Mouse (Mus musculus) neural tube, embryonic 13.5 days (tissue): Measurements from ENCODE around the gene Fam71d. TPM values are rescaled to one million over a fixed set of nuclear protein-coding genes. Genes with fewer than 3 reads are reported as not detected.
A peak's percentile ranks its signal among the peaks of the same experiment; 100 is the strongest.

Experiments used
- ATAC-seq: fragments of 200-750 bp; cut with Nextera tagmentation; 2 replicates; pipeline ENCODE4 v1.8.0; 2017; ENCODE audit warnings: low read depth, mild to moderate bottlenecking, moderate TSS enrichment, moderate library complexity
- H3K27ac ChIP-seq: fragments of 300-500 bp; sonication (generic); replicated peaks from 2 replicates; pipeline ENCODE4 v1.5.1; 2015; ENCODE audit warnings: moderate library complexity, mild to moderate bottlenecking, inconsistent platforms
- H3K27me3 ChIP-seq: fragments of 300-500 bp; sonication (generic); 2 replicates; pipeline ENCODE4 v1.6.1; 2015; ENCODE audit warnings: mild to moderate bottlenecking, inconsistent platforms
- H3K36me3 ChIP-seq: fragments of 300-500 bp; sonication (generic); 2 replicates; pipeline ENCODE4 v1.6.1; 2015; ENCODE audit warnings: mild to moderate bottlenecking, inconsistent platforms
- H3K4me1 ChIP-seq: fragments of 300-500 bp; sonication (generic); replicated peaks from 2 replicates; pipeline ENCODE4 v1.6.1; 2015; ENCODE audit warnings: inconsistent platforms
- H3K4me2 ChIP-seq: fragments of 300-500 bp; sonication (generic); 2 replicates; pipeline ENCODE4 v1.6.1; 2015; ENCODE audit warnings: inconsistent platforms, mild to moderate bottlenecking, moderate library complexity
- H3K4me3 ChIP-seq: fragments of 300-500 bp; sonication (generic); 2 replicates; pipeline ENCODE4 v1.5.1; 2015; ENCODE audit warnings: mild to moderate bottlenecking, inconsistent platforms
- H3K9ac ChIP-seq: fragments of 300-500 bp; sonication (generic); 2 replicates; pipeline ENCODE4 v1.6.1; 2015; ENCODE audit warnings: moderate library complexity, mild to moderate bottlenecking, inconsistent platforms
- H3K9me3 ChIP-seq: fragments of 300-500 bp; sonication (generic); 2 replicates; pipeline ENCODE4 v1.6.1; 2016; ENCODE audit warnings: inconsistent platforms
- WGBS: fragments of 180-500 bp; shearing (Covaris S2); methylation state at CpG from one replicate; pipeline ENCODE4 v1.1.7; 2015; 5-methylcytosine and 5-hydroxymethylcytosine counted together
- polyA plus RNA-seq: library from polyadenylated mRNA; unstranded; fragments of >200 nt; fragmentation: Nextera tagmentation; extraction: Ambion mirVana; gene quantifications from 2 replicates; pipeline ENCODE4 v1.2.1, GENCODE M21; 2015

Gene Fam71d
- polyA plus RNA-seq, 1 experiment from 2014 or later: 0.59 TPM

- 42% methylated on average over 4 of the region's 4 CpGs for WGBS
- ATAC-seq: no peak
- Histone ChIP-seq H3K27ac (peak overlapping the region; percentile 52), H3K27me3 (no peaks in the 10 kb centered on the region), H3K4me3 (no peak overlapping the region), H3K9me3 (no peaks in the 10 kb centered on the region), H3K9ac (no peak overlapping the region), H3K36me3 (no peaks in the 10 kb centered on the region), H3K4me1 (peaks cover 19% of the 10 kb centered on the region; the same call in 1 of the 2 replicates), H3K4me2 (peak overlapping the region; percentile 20)
Observed at GRCm38 (mm10) chr12:78778423-78779067, 87.2 kb downstream of the Fam71d start.

Other genes starting within 250 kb of the Fam71d start
- gene Mpp5, start 57.4 kb downstream of the Fam71d start, polyA plus RNA-seq: 16.5 and 18.7 TPM in 2 replicates
- 125 and 128 TPM in 2 replicates for gene Atp6v1d, start 170.1 kb downstream of the Fam71d start, polyA plus RNA-seq
- 167 and 176 TPM in 2 replicates for gene Eif2s1, start 170.3 kb downstream of the Fam71d start, polyA plus RNA-seq
- 1.0 and 1.1 TPM in 2 replicates for gene Plek2, start 215.4 kb downstream of the Fam71d start, polyA plus RNA-seq